Mouse (Mus musculus): ENCODE results near the gene Rnf8.
"Not testable (repeated sequence)": the region's sequence is repeated elsewhere in the genome, so short reads cannot be mapped to it uniquely, and the experiment has no call there.

Gene Rnf8

GRCm38 (mm10) chr17:29614115-29615023 is at the start of gene Rnf8, which contains the start of gene Gm28043:
Gene Rnf8 (plus strand): TSS chr17:29614790.
Gene Gm28043 (plus strand): TSS chr17:29614876.
- in situ Hi-C loops (cut with MboI; ENCODE audit: low pct_unique_long_range_greater_than_20kb in 1 of 2, low sequenced_read_pairs in 2 of 2, unreplicated experiment in 1 of 2): no loop called here

GRCm38 (mm10) chr17:29565521-29565920 is 49.1 kb upstream of the Rnf8 start:
- in situ Hi-C loops (cut with MboI; ENCODE audit: low pct_unique_long_range_greater_than_20kb in 1 of 2, low sequenced_read_pairs in 2 of 2, unreplicated experiment in 1 of 2): no loop called here

- in situ Hi-C loops (cut with MboI; ENCODE audit: low pct_unique_long_range_greater_than_20kb in 1 of 2, low sequenced_read_pairs in 2 of 2, unreplicated experiment in 1 of 2): no loop called here
These were observed 46.2 kb upstream of the Rnf8 start for GRCm38 (mm10) chr17:29568435-29568834.

- in situ Hi-C loops (cut with MboI; ENCODE audit: low pct_unique_long_range_greater_than_20kb in 1 of 2, low sequenced_read_pairs in 2 of 2, unreplicated experiment in 1 of 2): no loop called here
These were observed 44.8 kb upstream of the Rnf8 start for GRCm38 (mm10) chr17:29569831-29570230.

DNA sequence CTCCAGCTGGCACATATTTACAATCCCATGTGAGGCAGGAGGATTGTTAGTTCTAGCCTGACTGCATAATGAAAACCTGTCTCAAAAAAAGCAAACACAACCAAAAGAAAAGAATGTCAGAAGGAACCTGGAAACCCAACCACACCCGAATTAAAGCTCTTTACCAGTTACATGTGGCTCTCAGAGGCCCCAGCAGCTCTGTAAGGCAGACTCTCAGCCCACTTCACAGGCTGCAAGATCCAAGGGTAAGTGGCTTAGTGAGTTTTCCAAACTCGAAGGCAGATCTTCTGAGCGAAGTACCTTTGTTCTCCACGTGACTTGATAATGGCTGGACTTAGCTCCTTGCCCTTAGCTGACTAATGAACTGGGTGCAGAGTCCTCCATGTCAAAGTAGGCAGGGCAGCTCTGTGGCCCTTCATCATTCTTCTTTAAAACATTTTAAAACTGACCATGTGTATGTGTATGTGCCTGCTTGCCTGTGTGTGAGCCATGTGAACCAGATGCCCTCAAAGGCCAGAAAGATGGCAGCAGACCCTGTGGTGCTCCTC is 34.9 kb upstream of the Rnf8 start:
- in situ Hi-C loops (cut with MboI; ENCODE audit: low pct_unique_long_range_greater_than_20kb in 1 of 2, low sequenced_read_pairs in 2 of 2, unreplicated experiment in 1 of 2): no loop called here

- in situ Hi-C loops (cut with MboI; ENCODE audit: low pct_unique_long_range_greater_than_20kb in 1 of 2, low sequenced_read_pairs in 2 of 2, unreplicated experiment in 1 of 2): no loop called here
These were observed 31.0 kb upstream of the Rnf8 start for GRCm38 (mm10) chr17:29583569-29583968.

- in situ Hi-C loops (cut with MboI; ENCODE audit: low pct_unique_long_range_greater_than_20kb in 1 of 2, low sequenced_read_pairs in 2 of 2, unreplicated experiment in 1 of 2): no loop called here
These were observed 30.3 kb upstream of the Rnf8 start for GRCm38 (mm10) chr17:29584306-29584705.

DNA sequence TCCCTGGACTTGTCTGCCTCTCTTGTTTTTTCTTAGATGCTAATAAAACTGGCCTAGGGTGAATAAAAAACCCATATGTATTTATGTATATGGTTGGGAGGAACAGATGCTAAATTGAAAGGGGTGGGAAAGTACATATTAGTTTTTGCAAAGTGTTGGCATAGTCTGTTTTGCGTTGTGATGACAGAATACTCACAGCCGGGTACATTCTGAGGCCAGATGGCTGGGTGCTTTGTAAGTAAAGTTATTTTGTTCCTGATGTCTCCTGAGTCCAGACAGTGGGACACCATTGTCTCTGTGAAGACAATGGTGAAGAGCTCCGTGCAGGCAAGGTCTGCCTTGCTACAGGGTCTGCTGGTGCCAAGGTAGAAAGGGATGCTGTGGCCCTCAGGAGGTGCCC is 29.9 kb upstream of the Rnf8 start:
- in situ Hi-C loops (cut with MboI; ENCODE audit: low pct_unique_long_range_greater_than_20kb in 1 of 2, low sequenced_read_pairs in 2 of 2, unreplicated experiment in 1 of 2): no loop called here

DNA sequence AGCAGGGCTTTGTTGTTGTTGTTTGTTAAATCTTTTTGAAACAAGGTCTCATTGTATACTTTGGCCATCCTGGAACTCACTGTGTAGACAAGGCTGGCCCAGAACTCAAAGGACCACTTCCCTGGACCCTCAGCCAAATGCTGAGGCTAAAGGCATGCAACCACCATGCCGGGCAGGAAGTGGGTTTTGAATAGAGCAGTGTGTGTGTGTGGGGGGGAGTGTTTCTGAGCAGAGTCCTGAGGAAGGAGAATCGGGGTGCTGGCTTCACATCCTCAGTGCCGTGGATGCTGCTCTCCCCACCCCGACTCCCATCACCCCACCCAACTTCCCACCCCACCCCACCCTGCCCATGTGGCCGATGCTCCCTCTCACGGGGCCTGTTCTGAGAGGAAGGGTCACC is 29.1 kb upstream of the Rnf8 start:
- in situ Hi-C loops (cut with MboI; ENCODE audit: low pct_unique_long_range_greater_than_20kb in 1 of 2, low sequenced_read_pairs in 2 of 2, unreplicated experiment in 1 of 2): no loop called here

DNA sequence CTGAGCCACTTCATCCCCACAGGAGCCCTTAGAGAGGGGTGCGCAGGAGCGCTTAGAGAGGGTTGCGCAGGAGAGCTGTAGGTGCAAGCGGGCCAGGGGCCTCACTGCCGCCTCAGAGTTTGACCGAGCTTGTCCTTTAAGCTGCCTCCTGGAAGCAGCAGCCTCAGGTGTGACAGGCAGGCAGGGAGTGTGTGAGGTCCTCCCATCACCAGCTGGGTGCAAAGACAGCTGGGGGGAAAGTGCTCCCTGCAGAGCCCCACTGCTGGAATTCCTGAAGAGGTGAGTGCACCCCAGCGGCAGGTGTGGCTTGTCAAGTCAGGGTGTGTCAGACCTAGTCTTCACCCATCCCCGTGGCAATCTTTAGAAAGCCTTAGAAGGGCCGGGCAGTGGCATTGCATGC is 27.7 kb upstream of the Rnf8 start:
- in situ Hi-C loops (cut with MboI; ENCODE audit: low pct_unique_long_range_greater_than_20kb in 1 of 2, low sequenced_read_pairs in 2 of 2, unreplicated experiment in 1 of 2): no loop called here

- in situ Hi-C loops (cut with MboI; ENCODE audit: low pct_unique_long_range_greater_than_20kb in 1 of 2, low sequenced_read_pairs in 2 of 2, unreplicated experiment in 1 of 2): no loop called here
These were observed 25.2 kb upstream of the Rnf8 start for GRCm38 (mm10) chr17:29589221-29589898.

- in situ Hi-C loops (cut with MboI; ENCODE audit: low pct_unique_long_range_greater_than_20kb in 1 of 2, low sequenced_read_pairs in 2 of 2, unreplicated experiment in 1 of 2): no loop called here
These were observed 18.5 kb upstream of the Rnf8 start for GRCm38 (mm10) chr17:29595891-29596770.

DNA sequence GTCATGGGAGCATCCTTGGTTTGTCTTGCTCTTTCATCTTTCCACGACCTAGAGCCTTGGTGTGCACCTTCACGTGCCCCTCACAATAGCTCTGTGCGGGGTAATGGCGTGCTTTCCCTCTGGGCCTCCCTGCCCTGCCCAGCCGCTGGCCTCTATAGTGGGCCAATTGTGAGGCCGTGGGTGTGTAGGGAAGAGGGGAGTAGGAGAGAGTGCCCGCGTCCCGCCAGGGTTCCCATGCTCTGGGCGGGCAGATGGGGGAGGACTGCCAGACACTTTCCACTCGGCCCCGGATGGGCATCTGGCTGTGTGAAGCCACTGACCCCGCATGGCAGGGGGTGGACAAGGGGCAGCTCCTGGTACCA is 17.8 kb upstream of the Rnf8 start:
- in situ Hi-C loops (cut with MboI; ENCODE audit: low pct_unique_long_range_greater_than_20kb in 1 of 2, low sequenced_read_pairs in 2 of 2, unreplicated experiment in 1 of 2): no loop called here

GRCm38 (mm10) chr17:29599051-29599450 is 15.5 kb upstream of the Rnf8 start:
- in situ Hi-C loops (cut with MboI; ENCODE audit: low pct_unique_long_range_greater_than_20kb in 1 of 2, low sequenced_read_pairs in 2 of 2, unreplicated experiment in 1 of 2): no loop called here

DNA sequence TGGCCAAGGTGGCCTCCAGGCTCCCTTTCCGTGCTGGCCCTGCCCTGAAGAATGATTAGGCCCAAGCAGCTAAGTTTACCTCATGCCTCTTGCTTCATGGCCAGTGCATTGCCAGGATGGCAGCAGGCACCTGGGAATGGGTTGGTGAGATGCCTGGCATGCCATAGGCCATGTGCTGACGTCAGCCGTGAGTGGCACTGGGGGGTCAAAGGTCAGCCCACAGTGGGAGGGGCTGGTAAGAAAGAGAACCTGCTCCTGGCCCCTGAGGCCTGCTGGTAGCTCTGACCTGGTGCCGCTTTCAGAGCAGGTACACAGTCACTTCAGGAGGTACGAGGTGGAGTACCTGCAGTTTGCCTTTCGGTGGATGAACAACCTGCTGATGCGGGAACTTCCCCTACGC is 15.1 kb upstream of the Rnf8 start:
- in situ Hi-C loops (cut with MboI; ENCODE audit: low pct_unique_long_range_greater_than_20kb in 1 of 2, low sequenced_read_pairs in 2 of 2, unreplicated experiment in 1 of 2): no loop called here

GRCm38 (mm10) chr17:29601391-29601790 is 13.2 kb upstream of the Rnf8 start:
- in situ Hi-C loops (cut with MboI; ENCODE audit: low pct_unique_long_range_greater_than_20kb in 1 of 2, low sequenced_read_pairs in 2 of 2, unreplicated experiment in 1 of 2): no loop called here

GRCm38 (mm10) chr17:29603283-29603682 is 11.3 kb upstream of the Rnf8 start:
- in situ Hi-C loops (cut with MboI; ENCODE audit: low pct_unique_long_range_greater_than_20kb in 1 of 2, low sequenced_read_pairs in 2 of 2, unreplicated experiment in 1 of 2): no loop called here

DNA sequence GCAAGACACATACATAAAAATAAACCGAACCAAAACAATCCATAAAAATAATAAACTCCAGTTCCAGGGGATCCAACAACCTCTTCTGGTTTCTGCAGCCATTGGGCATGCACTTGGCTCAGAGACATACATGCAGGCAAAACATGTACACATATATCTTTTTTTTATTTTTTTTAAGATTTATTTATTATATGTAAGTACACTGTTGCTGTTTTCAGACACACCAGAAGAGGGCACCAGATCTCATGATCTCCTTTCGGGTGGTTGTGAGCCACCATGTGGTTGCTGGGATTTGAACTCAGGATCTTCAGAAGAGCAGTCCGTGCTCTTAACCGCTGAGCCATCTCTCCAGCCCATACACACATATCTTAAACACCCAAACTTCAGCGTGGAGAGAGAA is 1.1 kb upstream of the Rnf8 start:
- in situ Hi-C loops (cut with MboI; ENCODE audit: low pct_unique_long_range_greater_than_20kb in 1 of 2, low sequenced_read_pairs in 2 of 2, unreplicated experiment in 1 of 2): not testable (repeated sequence)
